Mouse (Mus musculus): Measurements from ENCODE around the gene 1700029I15Rik.

1700029I15Rik gene

DNA sequence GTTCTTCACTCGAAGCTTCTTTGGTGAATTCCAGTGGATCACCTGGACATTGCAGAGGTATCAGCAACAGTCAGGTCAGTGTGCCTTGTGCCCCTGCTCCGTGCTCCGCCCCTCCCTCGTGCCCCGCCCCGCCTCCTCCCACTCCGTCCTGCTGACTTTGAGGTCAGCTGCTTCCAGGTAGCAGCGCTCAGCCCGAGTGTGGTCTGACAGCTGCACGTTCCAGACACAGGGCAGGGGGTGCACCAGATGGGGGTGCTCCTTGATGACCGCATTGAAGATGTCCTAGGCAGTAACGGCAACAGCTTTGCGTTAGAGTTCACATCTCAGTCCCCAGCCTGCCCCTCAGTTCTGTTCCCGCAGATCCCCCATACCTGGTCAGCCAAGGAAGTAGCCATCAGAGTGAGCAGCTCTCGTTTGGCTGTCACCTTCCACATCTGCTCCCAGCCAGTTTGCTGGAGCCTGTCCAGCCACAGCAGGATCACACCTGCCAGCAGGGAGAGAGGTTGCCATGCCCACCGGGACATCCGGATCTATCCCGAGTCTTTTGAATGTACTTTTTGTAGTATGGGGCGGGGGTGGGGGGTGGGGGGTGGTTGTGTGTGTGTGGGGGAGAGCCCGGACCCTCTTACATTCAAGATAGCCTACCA lies 14.8 kb upstream of the 1700029I15Rik start:
- no peaks in the 10 kb centered on the region for H3K36me3 ChIP-seq (ENCODE audit: control insufficient read depth, insufficient read depth, low read length, poor library complexity, severe bottlenecking)
- H3K27me3 ChIP-seq (ENCODE audit: control insufficient read depth, insufficient read depth, low read length, poor library complexity, severe bottlenecking), result no peaks in the 10 kb centered on the region
- DNase-seq (ENCODE audit: low read depth, low spot score), result no peak

DNA sequence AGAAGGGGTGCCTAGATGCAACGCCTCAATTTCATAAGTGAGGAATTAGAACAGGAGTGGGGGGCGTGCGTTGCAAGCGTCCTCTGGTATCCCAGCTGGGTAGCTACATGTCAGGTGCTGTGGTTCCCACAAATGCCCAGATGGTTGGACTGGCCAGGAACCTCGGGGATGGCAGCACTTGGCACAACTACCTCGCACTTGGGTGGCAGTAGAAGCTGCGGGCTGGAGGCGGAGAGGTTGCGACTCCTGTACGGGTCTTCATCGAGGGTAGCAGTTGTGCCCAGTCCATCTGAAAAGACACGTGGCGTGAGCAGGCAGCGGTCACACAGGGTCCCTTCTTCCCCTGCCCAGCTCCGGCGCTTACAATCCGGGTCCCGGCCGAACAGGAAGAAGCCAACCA lies 12.0 kb upstream of the 1700029I15Rik start:
- no peak for DNase-seq (ENCODE audit: low read depth, low spot score)
- Histone ChIP-seq H3K36me3 (ENCODE audit: control insufficient read depth, insufficient read depth, low read length, poor library complexity, severe bottlenecking) (no peaks in the 10 kb centered on the region), H3K27me3 (ENCODE audit: control insufficient read depth, insufficient read depth, low read length, poor library complexity, severe bottlenecking) (no peaks in the 10 kb centered on the region)

- DNase-seq (ENCODE audit: low read depth, low spot score), result peak; percentile 43
- no peaks in the 10 kb centered on the region for H3K27me3 ChIP-seq (ENCODE audit: control insufficient read depth, insufficient read depth, low read length, poor library complexity, severe bottlenecking)
- H3K36me3 ChIP-seq (ENCODE audit: control insufficient read depth, insufficient read depth, low read length, poor library complexity, severe bottlenecking), result no peaks in the 10 kb centered on the region
Observed at GRCm38 (mm10) chr2:92370821-92371805, 11.2 kb upstream of the 1700029I15Rik start.

GRCm38 (mm10) chr2:92371971-92372690 lies 10.2 kb upstream of the 1700029I15Rik start:
- no peaks in the 10 kb centered on the region for H3K36me3 ChIP-seq (ENCODE audit: control insufficient read depth, insufficient read depth, low read length, poor library complexity, severe bottlenecking)
- DNase-seq (ENCODE audit: low read depth, low spot score), result no peak
- no peaks in the 10 kb centered on the region for H3K27me3 ChIP-seq (ENCODE audit: control insufficient read depth, insufficient read depth, low read length, poor library complexity, severe bottlenecking)

GRCm38 (mm10) chr2:92372767-92373436 lies 9.4 kb upstream of the 1700029I15Rik start:
- Histone ChIP-seq H3K36me3 (ENCODE audit: control insufficient read depth, insufficient read depth, low read length, poor library complexity, severe bottlenecking) (no peaks in the 10 kb centered on the region), H3K27me3 (ENCODE audit: control insufficient read depth, insufficient read depth, low read length, poor library complexity, severe bottlenecking) (no peaks in the 10 kb centered on the region)
- DNase-seq (ENCODE audit: low read depth, low spot score), result no peak

- Histone ChIP-seq H3K36me3 (ENCODE audit: control insufficient read depth, insufficient read depth, low read length, poor library complexity, severe bottlenecking) (no peaks in the 10 kb centered on the region), H3K27me3 (ENCODE audit: control insufficient read depth, insufficient read depth, low read length, poor library complexity, severe bottlenecking) (no peaks in the 10 kb centered on the region)
- DNase-seq (ENCODE audit: low read depth, low spot score), result no peak
Observed at GRCm38 (mm10) chr2:92373437-92373813, 8.9 kb upstream of the 1700029I15Rik start.

DNA sequence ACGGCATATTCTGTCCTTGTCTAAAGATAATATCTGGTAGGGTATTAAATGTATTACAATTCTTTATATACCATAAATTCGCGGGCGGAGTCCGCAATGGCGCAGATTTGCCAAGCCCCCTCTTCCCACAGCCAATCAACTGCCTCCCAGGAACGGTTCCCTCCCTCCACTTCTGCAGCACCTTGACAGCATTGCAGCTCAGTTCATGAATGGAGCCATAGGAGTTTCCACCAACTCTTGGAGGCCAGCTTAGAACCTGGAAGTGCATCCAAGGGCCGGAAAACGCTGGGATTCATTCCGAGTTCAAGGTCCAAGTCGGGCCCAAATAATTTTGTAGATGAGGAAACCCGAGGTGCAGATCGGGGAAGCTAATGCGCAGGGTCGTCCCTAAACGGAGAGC lies 7.8 kb upstream of the 1700029I15Rik start, which contains the start of the genes Pex16 and Large2:
Pex16 (plus strand) TSS at position 163 of the 400 bp plus-strand sequence.
Large2 (minus strand) TSS at position 356 of the 400 bp plus-strand sequence.
- Histone ChIP-seq H3K36me3 (ENCODE audit: control insufficient read depth, insufficient read depth, low read length, poor library complexity, severe bottlenecking) (peaks cover 6% of the 10 kb centered on the region), H3K27me3 (ENCODE audit: control insufficient read depth, insufficient read depth, low read length, poor library complexity, severe bottlenecking) (no peaks in the 10 kb centered on the region)
- DNase-seq (ENCODE audit: low read depth, low spot score), result peak; percentile 68

DNA sequence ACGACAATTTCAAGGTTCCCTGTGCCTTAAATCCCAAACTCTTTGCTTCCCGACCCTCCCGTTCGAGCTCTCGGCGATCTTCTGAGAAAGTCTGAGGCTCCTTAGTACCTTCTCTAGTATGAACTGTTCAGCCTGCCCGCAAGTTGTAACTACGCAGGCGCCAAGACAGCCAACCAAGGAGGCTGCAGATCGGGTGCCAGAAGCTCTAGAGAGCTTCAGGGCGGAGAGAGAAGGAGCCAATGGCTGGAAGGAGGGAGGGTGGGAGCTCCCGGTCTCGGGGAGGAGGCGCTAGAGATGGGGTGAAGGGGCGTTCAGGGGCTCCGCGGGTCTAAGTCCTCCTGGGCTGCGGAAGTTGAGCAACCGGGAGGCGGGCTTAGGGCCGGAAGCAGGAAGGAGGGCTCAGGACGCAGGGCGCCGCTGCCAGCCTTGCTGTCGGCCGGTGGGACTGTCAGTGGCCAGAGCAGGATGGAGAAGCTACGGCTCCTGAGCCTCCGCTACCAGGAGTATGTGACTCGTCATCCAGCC lies 7.2 kb upstream of the 1700029I15Rik start:
- peak; percentile 97 for DNase-seq (ENCODE audit: low read depth, low spot score)
- Histone ChIP-seq H3K36me3 (ENCODE audit: control insufficient read depth, insufficient read depth, low read length, poor library complexity, severe bottlenecking) (peaks cover 6% of the 10 kb centered on the region), H3K27me3 (ENCODE audit: control insufficient read depth, insufficient read depth, low read length, poor library complexity, severe bottlenecking) (no peaks in the 10 kb centered on the region)

DNA sequence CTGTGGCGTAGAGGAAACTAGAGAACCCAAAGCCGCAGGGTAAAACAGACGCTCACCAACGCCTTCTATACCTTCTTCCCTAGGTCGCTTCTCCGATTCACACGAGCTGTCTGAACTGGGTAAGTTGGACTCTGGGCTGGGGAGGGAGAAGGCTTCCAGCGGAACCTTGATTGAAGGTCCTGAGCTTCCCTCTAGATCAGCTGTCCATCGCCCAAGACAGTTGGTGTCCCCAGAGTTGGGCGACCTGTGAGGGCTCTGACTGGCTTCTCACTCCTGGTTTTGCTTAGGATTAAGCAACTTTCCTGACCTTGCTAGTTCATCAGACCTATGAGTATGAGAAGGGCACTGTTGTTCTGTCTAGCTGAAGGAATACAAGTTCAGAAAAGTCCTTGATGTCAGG lies 6.5 kb upstream of the 1700029I15Rik start:
- Histone ChIP-seq H3K27me3 (ENCODE audit: control insufficient read depth, insufficient read depth, low read length, poor library complexity, severe bottlenecking) (no peaks in the 10 kb centered on the region), H3K36me3 (ENCODE audit: control insufficient read depth, insufficient read depth, low read length, poor library complexity, severe bottlenecking) (peaks cover 6% of the 10 kb centered on the region)
- no peak for DNase-seq (ENCODE audit: low read depth, low spot score)

DNA sequence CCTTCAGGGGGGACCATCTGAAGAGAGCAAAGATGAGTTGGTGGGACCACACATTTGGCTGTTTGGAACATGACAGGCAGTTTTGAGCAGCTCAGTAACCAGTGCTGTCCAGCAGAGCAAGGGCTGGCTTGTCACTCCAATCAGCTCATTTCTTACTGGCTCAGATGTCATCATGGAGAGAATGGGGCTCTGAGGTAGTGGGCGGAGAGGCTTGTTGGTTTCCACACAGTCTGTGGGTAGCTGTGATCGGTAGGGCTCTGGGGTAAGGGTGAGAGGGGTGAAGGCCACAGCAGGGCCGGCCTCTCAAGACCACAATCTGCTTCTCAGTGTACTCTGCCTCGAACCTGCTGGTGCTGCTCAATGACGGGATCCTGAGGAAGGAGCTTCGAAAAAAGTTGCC lies 6.0 kb upstream of the 1700029I15Rik start:
- Histone ChIP-seq H3K36me3 (ENCODE audit: control insufficient read depth, insufficient read depth, low read length, poor library complexity, severe bottlenecking) (peaks cover 6% of the 10 kb centered on the region), H3K27me3 (ENCODE audit: control insufficient read depth, insufficient read depth, low read length, poor library complexity, severe bottlenecking) (no peaks in the 10 kb centered on the region)
- DNase-seq (ENCODE audit: low read depth, low spot score), result no peak

DNA sequence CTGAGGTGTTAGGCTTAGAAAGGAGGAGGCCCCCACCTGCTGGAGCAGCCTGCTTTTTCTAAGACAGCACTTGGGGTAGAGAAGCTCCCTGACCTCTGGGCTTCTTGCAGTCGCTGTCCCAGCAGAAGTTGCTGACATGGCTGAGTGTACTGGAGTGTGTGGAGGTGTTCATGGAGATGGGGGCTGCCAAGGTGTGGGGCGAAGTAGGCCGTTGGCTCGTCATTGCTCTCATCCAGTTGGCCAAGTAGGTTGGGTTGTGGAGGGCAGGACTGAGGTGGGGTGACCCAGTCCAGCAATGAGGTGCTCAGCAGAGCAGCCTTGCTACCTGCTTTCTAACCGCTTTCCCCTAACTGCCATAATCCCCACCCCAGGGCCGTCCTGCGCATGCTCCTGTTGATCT lies 5.0 kb upstream of the 1700029I15Rik start:
- no peak for DNase-seq (ENCODE audit: low read depth, low spot score)
- Histone ChIP-seq H3K27me3 (ENCODE audit: control insufficient read depth, insufficient read depth, low read length, poor library complexity, severe bottlenecking) (no peaks in the 10 kb centered on the region), H3K36me3 (ENCODE audit: control insufficient read depth, insufficient read depth, low read length, poor library complexity, severe bottlenecking) (peaks cover 6% of the 10 kb centered on the region)

- peaks cover 6% of the 10 kb centered on the region for H3K36me3 ChIP-seq (ENCODE audit: control insufficient read depth, insufficient read depth, low read length, poor library complexity, severe bottlenecking)
- DNase-seq (ENCODE audit: low read depth, low spot score), result peak; percentile 46
- no peaks in the 10 kb centered on the region for H3K27me3 ChIP-seq (ENCODE audit: control insufficient read depth, insufficient read depth, low read length, poor library complexity, severe bottlenecking)
Observed at GRCm38 (mm10) chr2:92379783-92380494, 2.4 kb upstream of the 1700029I15Rik start.

DNA sequence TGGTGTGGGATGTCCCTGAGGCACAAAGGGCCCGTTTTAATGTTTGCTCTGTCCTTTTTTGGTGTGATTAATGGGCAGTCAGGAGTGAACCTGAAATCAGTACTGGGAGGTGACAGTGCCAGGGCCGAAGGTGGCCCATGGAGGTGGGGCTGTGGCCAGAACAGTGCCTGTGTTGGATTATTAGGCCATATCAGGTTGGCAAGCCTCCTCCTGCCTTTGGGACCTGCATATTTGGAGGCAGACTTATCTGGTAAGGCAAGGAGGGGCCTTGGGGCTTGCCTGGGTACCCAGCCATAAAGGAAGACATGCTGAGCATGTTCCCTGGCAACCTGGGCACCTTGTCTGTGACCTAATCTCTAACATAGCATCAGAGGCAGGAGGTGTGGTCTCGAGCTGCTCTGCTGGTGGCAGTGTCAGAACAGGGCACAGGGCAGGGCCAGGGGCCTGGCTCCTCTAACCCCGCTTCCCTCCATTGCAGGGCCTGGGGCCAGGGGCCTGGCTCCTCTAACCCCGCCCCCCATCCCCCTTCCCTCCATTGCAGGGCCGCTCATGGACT lies 1.8 kb upstream of the 1700029I15Rik start:
- Histone ChIP-seq H3K36me3 (ENCODE audit: control insufficient read depth, insufficient read depth, low read length, poor library complexity, severe bottlenecking) (peaks cover 6% of the 10 kb centered on the region), H3K27me3 (ENCODE audit: control insufficient read depth, insufficient read depth, low read length, poor library complexity, severe bottlenecking) (no peaks in the 10 kb centered on the region)
- DNase-seq (ENCODE audit: low read depth, low spot score), result no peak

All from splenic B cell, adult 2 months (primary cell).